Mouse (Mus musculus) E14TG2a.4 (cell line): ENCODE data around the gene Hmx1.

ENCODE experiments used
- H3K27me3 ChIP-seq: 2 replicates; pipeline ENCODE4 v1.6.1; 2014; ENCODE audit warnings: low read length, control low read depth; ENCODE audit not compliant: insufficient read depth
- H3K36me3 ChIP-seq: 2 replicates; pipeline ENCODE4 v1.6.1; 2014; ENCODE audit warnings: low read length, control low read depth; ENCODE audit not compliant: insufficient read depth
- H3K4me1 ChIP-seq: replicated peaks from 2 replicates; pipeline ENCODE4 v1.6.1; 2014; ENCODE audit warnings: low read depth, low read length, control low read depth
- H3K4me3 ChIP-seq: replicated peaks from 2 replicates; pipeline ENCODE4 v1.5.1; 2014; ENCODE audit warnings: mild to moderate bottlenecking, low read length
- H3K9me3 ChIP-seq: 2 replicates; pipeline ENCODE4 v1.6.1; 2014; ENCODE audit warnings: low read length, control low read depth
- CTCF ChIP-seq: conservative IDR thresholded peaks from 2 replicates; pipeline ENCODE4 v1.5.1; 2014; ENCODE audit warnings: low read length
- NANOG ChIP-seq: IDR thresholded peaks from 2 replicates; pipeline ENCODE4 v1.6.1; 2014; ENCODE audit warnings: borderline replicate concordance, low read length, mixed read lengths
- POU5F1 ChIP-seq: IDR thresholded peaks from 2 replicates; pipeline ENCODE4 v1.6.1; 2014; ENCODE audit warnings: low read length, borderline replicate concordance

Gene Hmx1

GRCm38 (mm10) chr5:35379815-35380214 is 9.1 kb upstream of the Hmx1 start:
- Histone ChIP-seq H3K4me1 (peaks cover 18% of the 10 kb centered on the region), H3K36me3 (no peaks in the 10 kb centered on the region), H3K9me3 (no peaks in the 10 kb centered on the region; the same call in 1 of the 2 replicates), H3K27me3 (peaks cover 89% of the 10 kb centered on the region), H3K4me3 (no peak overlapping the region)
- TF ChIP-seq NANOG (no peak), POU5F1 (no peak), CTCF (peak; percentile 92)

- Histone ChIP-seq H3K4me3 (peak overlapping the region; percentile 80), H3K27me3 (peaks cover 98% of the 10 kb centered on the region), H3K36me3 (no peaks in the 10 kb centered on the region), H3K9me3 (no peaks in the 10 kb centered on the region; the same call in 1 of the 2 replicates), H3K4me1 (peaks cover 18% of the 10 kb centered on the region)
- TF ChIP-seq CTCF (no peak), POU5F1 (no peak), NANOG (no peak)
Observed at GRCm38 (mm10) chr5:35387834-35388490, 946 bp upstream of the Hmx1 start.

GRCm38 (mm10) chr5:35389441-35389840 is 533 bp downstream of the Hmx1 start:
- no peaks in the 10 kb centered on the region; the same call in 1 of the 2 replicates for H3K9me3 ChIP-seq
- H3K27me3 ChIP-seq = peaks cover 98% of the 10 kb centered on the region
- peaks cover 17% of the 10 kb centered on the region for H3K4me1 ChIP-seq
- peak overlapping the region; percentile 80; the same call in 1 of the 2 replicates for H3K4me3 ChIP-seq
- no peaks in the 10 kb centered on the region for H3K36me3 ChIP-seq
- TF ChIP-seq CTCF = no peak
- no peak for TF ChIP-seq NANOG
- no peak for TF ChIP-seq POU5F1

GRCm38 (mm10) chr5:35389915-35390314 is 1.0 kb downstream of the Hmx1 start:
- H3K36me3 ChIP-seq = no peaks in the 10 kb centered on the region
- TF ChIP-seq POU5F1 (no peak), CTCF (no peak), NANOG (no peak)
- peaks cover 98% of the 10 kb centered on the region for H3K27me3 ChIP-seq
- peaks cover 12% of the 10 kb centered on the region for H3K4me1 ChIP-seq
- no peak overlapping the region for H3K4me3 ChIP-seq
- no peaks in the 10 kb centered on the region; the same call in 1 of the 2 replicates for H3K9me3 ChIP-seq

GRCm38 (mm10) chr5:35390848-35391655 is 2.1 kb downstream of the Hmx1 start:
- TF ChIP-seq CTCF (no peak), POU5F1 (no peak), NANOG (no peak)
- H3K9me3 ChIP-seq = no peaks in the 10 kb centered on the region; the same call in 1 of the 2 replicates
- H3K4me3 ChIP-seq = peak overlapping the region; percentile 39; the same call in 1 of the 2 replicates

GRCm38 (mm10) chr5:35391656-35392333 is 2.9 kb downstream of the Hmx1 start:
- H3K27me3 ChIP-seq = peaks cover 93% of the 10 kb centered on the region
- H3K4me1 ChIP-seq = peaks cover 13% of the 10 kb centered on the region
- TF ChIP-seq CTCF = no peak
- TF ChIP-seq POU5F1 = no peak
- no peak for TF ChIP-seq NANOG
- no peaks in the 10 kb centered on the region; the same call in 1 of the 2 replicates for H3K9me3 ChIP-seq
- no peaks in the 10 kb centered on the region for H3K36me3 ChIP-seq
- H3K4me3 ChIP-seq = peak overlapping the region; percentile 39

More at GRCm38 (mm10) chr5:35390848-35391655, 2.1 kb downstream of the Hmx1 start:
- Histone ChIP-seq H3K27me3 (peaks cover 98% of the 10 kb centered on the region), H3K36me3 (no peaks in the 10 kb centered on the region), H3K4me1 (peaks cover 12% of the 10 kb centered on the region)

GRCm38 (mm10) chr5:35392334-35392695 is 3.4 kb downstream of the Hmx1 start:
- Histone ChIP-seq H3K9me3 (no peaks in the 10 kb centered on the region; the same call in 1 of the 2 replicates), H3K27me3 (peaks cover 93% of the 10 kb centered on the region), H3K36me3 (no peaks in the 10 kb centered on the region), H3K4me3 (peak overlapping the region; percentile 39), H3K4me1 (peaks cover 18% of the 10 kb centered on the region)
- no peak for TF ChIP-seq POU5F1
- no peak for TF ChIP-seq CTCF
- TF ChIP-seq NANOG = no peak
